Mouse (Mus musculus): ENCODE results near the gene Ggnbp2. TPM values are rescaled to one million over a fixed set of nuclear protein-coding genes. Genes with fewer than 3 reads are reported as not detected.
"Not testable (repeated sequence)": the region's sequence is repeated elsewhere in the genome, so short reads cannot be mapped to it uniquely, and the experiment has no call there.

Gene Ggnbp2
- polyA plus RNA-seq, 1 experiment from 2014 or later: 65.4 TPM

GRCm38 (mm10) chr11:84846741-84847474, 23.7 kb downstream of the Ggnbp2 start:
- Histone ChIP-seq H3K36me3 (peaks cover 50% of the 10 kb centered on the region), H3K4me2 (no peak overlapping the region), H3K27ac (no peak overlapping the region), H3K27me3 (no peaks in the 10 kb centered on the region), H3K9ac (no peak overlapping the region), H3K4me1 (no peaks in the 10 kb centered on the region), H3K4me3 (no peak overlapping the region), H3K9me3 (no peaks in the 10 kb centered on the region)
- no peak for ATAC-seq (ENCODE audit: borderline replicate concordance, extremely low read depth, low FRiP score, low TSS enrichment)
- 94% methylated on average over 15 of the region's 15 CpGs for WGBS

GRCm38 (mm10) chr11:84839330-84839729, 31.3 kb downstream of the Ggnbp2 start:
- H3K27ac ChIP-seq: no peak overlapping the region
- H3K4me1 ChIP-seq: no peaks in the 10 kb centered on the region
- ATAC-seq (ENCODE audit: borderline replicate concordance, extremely low read depth, low FRiP score, low TSS enrichment): no peak
- H3K9ac ChIP-seq: no peak overlapping the region
- H3K36me3 ChIP-seq: peaks cover 62% of the 10 kb centered on the region
- no peak overlapping the region for H3K4me2 ChIP-seq
- 91% methylated on average over 2 of the region's 2 CpGs for WGBS
- no peaks in the 10 kb centered on the region for H3K9me3 ChIP-seq
- no peaks in the 10 kb centered on the region for H3K27me3 ChIP-seq
- no peak overlapping the region for H3K4me3 ChIP-seq

GRCm38 (mm10) chr11:84829495-84829894, 41.1 kb downstream of the Ggnbp2 start:
- H3K9me3 ChIP-seq; H3K27me3 ChIP-seq; ATAC-seq (ENCODE audit: borderline replicate concordance, extremely low read depth, low FRiP score, low TSS enrichment): not testable (repeated sequence)
- Histone ChIP-seq H3K9ac (peak overlapping the region; percentile 64), H3K4me2 (peak overlapping the region; percentile 75), H3K4me3 (peak overlapping the region; percentile 69), H3K27ac (peak overlapping the region; percentile 69), H3K4me1 (peaks cover 13% of the 10 kb centered on the region), H3K36me3 (peaks cover 31% of the 10 kb centered on the region)
- 60% methylated on average over 11 of the region's 11 CpGs for WGBS

GRCm38 (mm10) chr11:84828516-84829399, 41.9 kb downstream of the Ggnbp2 start, which contains the start of gene Dhrs11:
TSS of gene Dhrs11 (minus strand) at chr11:84828994.
- H3K9me3 ChIP-seq: no peaks in the 10 kb centered on the region
- H3K9ac ChIP-seq: peak within 1 kb of the TSS; percentile 64
- peaks cover 13% of the 10 kb centered on the region for H3K4me1 ChIP-seq
- H3K27me3 ChIP-seq: no peaks in the 10 kb centered on the region
- H3K36me3 ChIP-seq: peaks cover 24% of the 10 kb centered on the region
- WGBS: under 1% methylated on average over 61 of the region's 62 CpGs
- H3K27ac ChIP-seq: peak within 1 kb of the TSS; percentile 69
- peak; percentile 93 for ATAC-seq (ENCODE audit: borderline replicate concordance, extremely low read depth, low FRiP score, low TSS enrichment)
- H3K4me2 ChIP-seq: peak within 1 kb of the TSS; percentile 75
- peak within 1 kb of the TSS; percentile 69 for H3K4me3 ChIP-seq

- WGBS: 49% methylated on average over 3 of the region's 3 CpGs
- Histone ChIP-seq H3K36me3 (peaks cover 19% of the 10 kb centered on the region), H3K4me2 (peak overlapping the region; percentile 75), H3K9ac (peak overlapping the region; percentile 64; the same call in 1 of the 2 replicates), H3K9me3 (no peaks in the 10 kb centered on the region), H3K27ac (0 out of 2 replicates have a peak overlapping the region, but pooled peaks have one; percentile 42), H3K4me3 (peak overlapping the region; percentile 69), H3K4me1 (peaks cover 17% of the 10 kb centered on the region), H3K27me3 (no peaks in the 10 kb centered on the region)
- ATAC-seq (ENCODE audit: borderline replicate concordance, extremely low read depth, low FRiP score, low TSS enrichment): no peak
Measured at GRCm38 (mm10) chr11:84827901-84828503, 42.6 kb downstream of the Ggnbp2 start.

GRCm38 (mm10) chr11:84827492-84827891, 43.1 kb downstream of the Ggnbp2 start:
- H3K4me3 ChIP-seq: no peak overlapping the region
- ATAC-seq (ENCODE audit: borderline replicate concordance, extremely low read depth, low FRiP score, low TSS enrichment): no peak
- H3K4me2 ChIP-seq: no peak overlapping the region
- H3K4me1 ChIP-seq: peaks cover 17% of the 10 kb centered on the region
- H3K27me3 ChIP-seq: no peaks in the 10 kb centered on the region
- H3K27ac ChIP-seq: no peak overlapping the region
- peaks cover 14% of the 10 kb centered on the region for H3K36me3 ChIP-seq
- no peak overlapping the region for H3K9ac ChIP-seq
- no peaks in the 10 kb centered on the region for H3K9me3 ChIP-seq

GRCm38 (mm10) chr11:84826185-84826584, 44.4 kb downstream of the Ggnbp2 start:
- no peak overlapping the region for H3K9ac ChIP-seq
- 0 out of 2 replicates have a peak, but pooled peaks cover under 1% of the 10 kb centered on the region for H3K36me3 ChIP-seq
- H3K27me3 ChIP-seq: no peaks in the 10 kb centered on the region
- no peak overlapping the region for H3K4me2 ChIP-seq
- H3K4me1 ChIP-seq: peaks cover 17% of the 10 kb centered on the region
- no peak overlapping the region for H3K27ac ChIP-seq
- no peak overlapping the region for H3K4me3 ChIP-seq
- no peak for ATAC-seq (ENCODE audit: borderline replicate concordance, extremely low read depth, low FRiP score, low TSS enrichment)
- H3K9me3 ChIP-seq: no peaks in the 10 kb centered on the region
- WGBS: 50% methylated on average over 3 of the region's 3 CpGs

GRCm38 (mm10) chr11:84825261-84825807, 45.3 kb downstream of the Ggnbp2 start:
- 77% methylated on average over 10 of the region's 10 CpGs for WGBS
- Histone ChIP-seq H3K9me3 (no peaks in the 10 kb centered on the region), H3K36me3 (no peaks in the 10 kb centered on the region), H3K27me3 (no peaks in the 10 kb centered on the region), H3K4me3 (no peak overlapping the region), H3K27ac (no peak overlapping the region), H3K4me1 (peaks cover 17% of the 10 kb centered on the region), H3K9ac (no peak overlapping the region), H3K4me2 (no peak overlapping the region)
- no peak for ATAC-seq (ENCODE audit: borderline replicate concordance, extremely low read depth, low FRiP score, low TSS enrichment)

GRCm38 (mm10) chr11:84823484-84823897, 47.1 kb downstream of the Ggnbp2 start:
- ATAC-seq (ENCODE audit: borderline replicate concordance, extremely low read depth, low FRiP score, low TSS enrichment): peak; percentile 1; the same call in 1 of the 2 replicates
- H3K36me3 ChIP-seq: no peaks in the 10 kb centered on the region
- no peaks in the 10 kb centered on the region for H3K27me3 ChIP-seq
- H3K27ac ChIP-seq: no peak overlapping the region
- H3K9ac ChIP-seq: no peak overlapping the region
- no peak overlapping the region for H3K4me2 ChIP-seq
- H3K4me1 ChIP-seq: peaks cover 22% of the 10 kb centered on the region
- no peak overlapping the region for H3K4me3 ChIP-seq
- 29% methylated on average over 10 of the region's 10 CpGs for WGBS
- no peaks in the 10 kb centered on the region for H3K9me3 ChIP-seq

- no peak overlapping the region for H3K4me3 ChIP-seq
- H3K9ac ChIP-seq: no peak overlapping the region
- no peak for ATAC-seq (ENCODE audit: borderline replicate concordance, extremely low read depth, low FRiP score, low TSS enrichment)
- H3K36me3 ChIP-seq: no peaks in the 10 kb centered on the region
- H3K9me3 ChIP-seq: no peaks in the 10 kb centered on the region
- H3K4me2 ChIP-seq: no peak overlapping the region
- H3K4me1 ChIP-seq: peaks cover 19% of the 10 kb centered on the region; the same call in 1 of the 2 replicates
- H3K27me3 ChIP-seq: no peaks in the 10 kb centered on the region
- H3K27ac ChIP-seq: no peak overlapping the region
- WGBS: 79% methylated on average over 5 of the region's 5 CpGs
Measured at GRCm38 (mm10) chr11:84822487-84822886, 48.1 kb downstream of the Ggnbp2 start.

- Histone ChIP-seq H3K4me2 (no peak overlapping the region), H3K9me3 (no peaks in the 10 kb centered on the region), H3K4me1 (peaks cover 15% of the 10 kb centered on the region; the same call in 1 of the 2 replicates), H3K27me3 (no peaks in the 10 kb centered on the region), H3K9ac (no peak overlapping the region), H3K36me3 (no peaks in the 10 kb centered on the region), H3K27ac (no peak overlapping the region), H3K4me3 (no peak overlapping the region)
- no peak for ATAC-seq (ENCODE audit: borderline replicate concordance, extremely low read depth, low FRiP score, low TSS enrichment)
- WGBS: 86% methylated on average over 9 of the region's 9 CpGs
Measured at GRCm38 (mm10) chr11:84821131-84821770, 49.4 kb downstream of the Ggnbp2 start.

Data from lung, embryonic 15.5 days (tissue).